Mouse (Mus musculus) C2C12 (cell line): ENCODE results near the gene Tulp4. TPM values are rescaled to one million over a fixed set of nuclear protein-coding genes. Genes with fewer than 3 reads are reported as not detected.

Experiments used
- H3K27me3 ChIP-seq: one replicate; pipeline ENCODE4 v1.6.1; 2011; ENCODE audit not compliant: control insufficient read depth, insufficient read depth, insufficient read length
- H3K36me3 ChIP-seq: one replicate; pipeline ENCODE4 v1.6.1; 2011; ENCODE audit not compliant: control insufficient read depth, insufficient read depth
- H3K4me3 ChIP-seq: one replicate; pipeline ENCODE4 v1.5.1; 2011; ENCODE audit warnings: mild to moderate bottlenecking, control low read depth; ENCODE audit not compliant: poor library complexity, insufficient read depth, severe bottlenecking
- H3K79me2 ChIP-seq: one replicate; pipeline ENCODE4 v1.6.1; 2011; ENCODE audit not compliant: control insufficient read depth, insufficient read depth
- H3K79me3 ChIP-seq: one replicate; pipeline ENCODE4 v1.6.1; 2011; ENCODE audit warnings: low read depth, control low read depth
- H3ac ChIP-seq: one replicate; pipeline ENCODE3; 2011; ENCODE audit warnings: low read depth; ENCODE audit not compliant: control insufficient read depth, insufficient read length
- CEBPB ChIP-seq: IDR thresholded peaks from one replicate; pipeline ENCODE4 v1.6.1; 2011; ENCODE audit warnings: low read depth, mild to moderate bottlenecking, control low read depth, moderate library complexity
- CTCF ChIP-seq: IDR thresholded peaks from one replicate; pipeline ENCODE4 v1.5.1; 2011; ENCODE audit not compliant: control insufficient read depth, insufficient read depth, insufficient read length
- FOSL1 ChIP-seq: IDR thresholded peaks from one replicate; pipeline ENCODE4 v1.8.0; 2011; ENCODE audit warnings: mild to moderate bottlenecking, low read length; ENCODE audit not compliant: poor library complexity, insufficient read depth, severe bottlenecking
- MAX ChIP-seq: IDR thresholded peaks from one replicate; pipeline ENCODE4 v1.6.1; 2011; ENCODE audit warnings: mild to moderate bottlenecking, control low read depth
- MYOD1 ChIP-seq: IDR thresholded peaks from one replicate; pipeline ENCODE4 v1.6.1; 2011; ENCODE audit warnings: low read depth; ENCODE audit not compliant: control insufficient read depth, insufficient read length
- MYOG ChIP-seq: IDR thresholded peaks from one replicate; pipeline ENCODE4 v1.6.1; 2011; ENCODE audit not compliant: control insufficient read depth, insufficient read length; ENCODE audit errors: extremely low read depth
- USF1 ChIP-seq: IDR thresholded peaks from one replicate; pipeline ENCODE4 v1.6.1; 2011; ENCODE audit warnings: low read depth, mild to moderate bottlenecking, control low read depth, moderate library complexity
- polyA plus RNA-seq: library from polyadenylated mRNA; unstranded; fragments of >200 nt; fragmentation: generic; extraction: Trizol; gene quantifications from one replicate; pipeline ENCODE4 v1.2.1, GENCODE M21; 2012; ENCODE audit warnings: missing spikeins

Tulp4 gene
- polyA plus RNA-seq, 1 experiment, result 58.1 TPM

- Histone ChIP-seq H3K79me2 (peaks cover 72% of the 10 kb centered on the region), H3K27me3 (no peaks in the 10 kb centered on the region), H3K36me3 (peaks cover 42% of the 10 kb centered on the region), H3K4me3 (no peak overlapping the region), H3ac (peak overlapping the region; percentile 6), H3K79me3 (peaks cover 49% of the 10 kb centered on the region)
- TF ChIP-seq CEBPB (no peak), USF1 (peak; percentile 29), CTCF (no peak), MYOG (no peak), FOSL1 (peak; percentile 86), MYOD1 (peak; percentile 96), MAX (peak; percentile 65)
These were observed 66.9 kb downstream of the Tulp4 start for GRCm38 (mm10) chr17:6172926-6173690.

- H3K4me3 ChIP-seq, result no peak overlapping the region
- H3K36me3 ChIP-seq, result peaks cover 38% of the 10 kb centered on the region
- no peak overlapping the region for H3ac ChIP-seq
- peaks cover 57% of the 10 kb centered on the region for H3K79me2 ChIP-seq
- H3K79me3 ChIP-seq, result peaks cover 36% of the 10 kb centered on the region
- TF ChIP-seq MYOD1 (no peak), CEBPB (no peak), USF1 (no peak), MYOG (no peak), FOSL1 (no peak), CTCF (no peak)
- H3K27me3 ChIP-seq, result no peaks in the 10 kb centered on the region
These were observed 68.3 kb downstream of the Tulp4 start for GRCm38 (mm10) chr17:6174574-6174973.

- Histone ChIP-seq H3ac (no peak overlapping the region), H3K4me3 (no peak overlapping the region), H3K79me3 (peaks cover 17% of the 10 kb centered on the region), H3K27me3 (no peaks in the 10 kb centered on the region), H3K36me3 (peaks cover 44% of the 10 kb centered on the region), H3K79me2 (peaks cover 39% of the 10 kb centered on the region)
- TF ChIP-seq MYOG (no peak), USF1 (no peak), CTCF (no peak), MYOD1 (no peak), FOSL1 (no peak), CEBPB (no peak), MAX (no peak)
These were observed 72.5 kb downstream of the Tulp4 start for GRCm38 (mm10) chr17:6178564-6179267.

GRCm38 (mm10) chr17:6179389-6179788, 73.2 kb downstream of the Tulp4 start:
- no peak overlapping the region for H3K4me3 ChIP-seq
- no peaks in the 10 kb centered on the region for H3K27me3 ChIP-seq
- H3K79me2 ChIP-seq, result peaks cover 32% of the 10 kb centered on the region
- H3ac ChIP-seq, result no peak overlapping the region
- peaks cover 17% of the 10 kb centered on the region for H3K79me3 ChIP-seq
- TF ChIP-seq MYOD1 (peak; percentile 79), MYOG (no peak)
- H3K36me3 ChIP-seq, result peaks cover 44% of the 10 kb centered on the region

GRCm38 (mm10) chr17:6180421-6180820, 74.2 kb downstream of the Tulp4 start:
- peaks cover 22% of the 10 kb centered on the region for H3K79me2 ChIP-seq
- no peaks in the 10 kb centered on the region for H3K27me3 ChIP-seq
- no peak overlapping the region for H3K4me3 ChIP-seq
- peaks cover 7% of the 10 kb centered on the region for H3K79me3 ChIP-seq
- H3K36me3 ChIP-seq, result peaks cover 44% of the 10 kb centered on the region
- peak; percentile 27 for TF ChIP-seq USF1
- no peak for TF ChIP-seq MAX
- H3ac ChIP-seq, result no peak overlapping the region

GRCm38 (mm10) chr17:6182715-6183114, 76.5 kb downstream of the Tulp4 start:
- H3K79me2 ChIP-seq, result peaks cover 7% of the 10 kb centered on the region
- no peak for TF ChIP-seq USF1
- TF ChIP-seq CTCF, result no peak
- TF ChIP-seq MYOG, result no peak
- H3K36me3 ChIP-seq, result peaks cover 41% of the 10 kb centered on the region
- H3K79me3 ChIP-seq, result no peaks in the 10 kb centered on the region
- no peak overlapping the region for H3K4me3 ChIP-seq
- no peaks in the 10 kb centered on the region for H3K27me3 ChIP-seq
- H3ac ChIP-seq, result no peak overlapping the region
